Mouse (Mus musculus) liver, adult 2 months (tissue): ENCODE results near the gene Smarce1. TPM values are rescaled to one million over a fixed set of nuclear protein-coding genes. Genes with fewer than 3 reads are reported as not detected.
"Not testable (repeated sequence)": the region's sequence is repeated elsewhere in the genome, so short reads cannot be mapped to it uniquely, and the experiment has no call there.

ENCODE experiments used
- DNase-seq: peaks from one replicate; pipeline ENCODE4 v3.0.0-alpha.2; 2011; ENCODE audit warnings: low read depth, low spot score; ENCODE audit errors: extremely low read depth
- H3K27ac ChIP-seq: fragments of 200-500 bp; replicated peaks from 2 replicates; pipeline ENCODE4 v1.5.1; 2012; ENCODE audit warnings: low read depth, mild to moderate bottlenecking, control low read depth, inconsistent platforms, low read length; ENCODE audit not compliant: insufficient read depth
- H3K27me3 ChIP-seq: fragments of 200-500 bp; 2 replicates; pipeline ENCODE4 v1.6.1; 2012; ENCODE audit warnings: mild to moderate bottlenecking, moderate library complexity, low read length, inconsistent platforms; ENCODE audit not compliant: control insufficient read depth, insufficient read depth
- H3K36me3 ChIP-seq: fragments of 200-500 bp; 2 replicates; pipeline ENCODE4 v1.6.1; 2012; ENCODE audit warnings: low read length, inconsistent platforms; ENCODE audit not compliant: control insufficient read depth, insufficient read depth
- H3K4me1 ChIP-seq: fragments of 200-500 bp; 2 replicates; pipeline ENCODE4 v1.6.1; 2011; ENCODE audit warnings: low read length; ENCODE audit not compliant: control insufficient read depth, insufficient read depth
- H3K4me3 ChIP-seq: fragments of 200-500 bp; 2 replicates; pipeline ENCODE4 v1.5.1; 2011; ENCODE audit warnings: low read depth, mild to moderate bottlenecking, control low read depth, low read length, moderate library complexity; ENCODE audit not compliant: insufficient read depth
- H3K79me2 ChIP-seq: fragments of 200-500 bp; 2 replicates; pipeline ENCODE4 v1.6.1; 2012; ENCODE audit warnings: inconsistent platforms, mild to moderate bottlenecking, low read length, moderate library complexity; ENCODE audit not compliant: control insufficient read depth, insufficient read depth
- H3K9ac ChIP-seq: fragments of 200-500 bp; 2 replicates; pipeline ENCODE4 v1.6.1; 2012; ENCODE audit warnings: low read depth, mild to moderate bottlenecking, control low read depth, inconsistent platforms, low read length
- CTCF ChIP-seq: fragments of 200-500 bp; IDR thresholded peaks from 2 replicates; pipeline ENCODE4 v1.5.1; 2011; ENCODE audit warnings: low read depth, low read length, control low read depth
- POLR2A ChIP-seq: fragments of 200-500 bp; IDR thresholded peaks from 2 replicates; pipeline ENCODE4 v1.6.1; 2011; ENCODE audit warnings: low read length, control low read depth; ENCODE audit not compliant: insufficient read depth; ENCODE audit errors: extremely low read depth
- WGBS: fragments of 180-500 bp; shearing (Covaris S2); methylation state at CpG from one replicate; pipeline ENCODE4 v1.1.7; 2018; 5-methylcytosine and 5-hydroxymethylcytosine counted together
- polyA plus RNA-seq: library from polyadenylated mRNA; depleted of rRNA; stranded (reverse); fragments of >200 nt; gene quantifications from 2 replicates; pipeline ENCODE4 v1.2.3, GENCODE M21; 2012
- total RNA-seq: library from RNA; depleted of rRNA; stranded (reverse); fragments of >200 nt; gene quantifications from 2 replicates; pipeline ENCODE4 v1.2.3, GENCODE M21; 2014

Gene Smarce1
- total and polyA plus RNA-seq, 2 experiments, result 8.7 to 35.9 TPM

GRCm38 (mm10) chr11:99250666-99251065 is 19.8 kb upstream of the Smarce1 start:
- no peak overlapping the region for H3K9ac ChIP-seq
- no peak for DNase-seq
- no peaks in the 10 kb centered on the region for H3K27me3 ChIP-seq
- no peaks in the 10 kb centered on the region; the same call in 1 of the 2 replicates for H3K4me1 ChIP-seq
- no peaks in the 10 kb centered on the region for H3K36me3 ChIP-seq
- no peaks in the 10 kb centered on the region for H3K79me2 ChIP-seq
- TF ChIP-seq CTCF (no peak), POLR2A (no peak)
- no peak overlapping the region for H3K4me3 ChIP-seq
- 61% methylated on average over 3 of the region's 3 CpGs for WGBS
- no peak overlapping the region for H3K27ac ChIP-seq

- DNase-seq, result no peak
- Histone ChIP-seq H3K4me1 (no peaks in the 10 kb centered on the region; the same call in 1 of the 2 replicates), H3K9ac (no peak overlapping the region), H3K36me3 (no peaks in the 10 kb centered on the region), H3K79me2 (no peaks in the 10 kb centered on the region), H3K27me3 (no peaks in the 10 kb centered on the region), H3K4me3 (no peak overlapping the region), H3K27ac (no peak overlapping the region)
- TF ChIP-seq POLR2A (no peak), CTCF (no peak)
- WGBS, result 40% methylated on average over 5 of the region's 5 CpGs
These were observed 19.4 kb upstream of the Smarce1 start for GRCm38 (mm10) chr11:99250241-99250640.

- Histone ChIP-seq H3K36me3 (no peaks in the 10 kb centered on the region), H3K9ac (no peak overlapping the region), H3K79me2 (no peaks in the 10 kb centered on the region), H3K27me3 (no peaks in the 10 kb centered on the region), H3K4me3 (no peak overlapping the region), H3K27ac (no peak overlapping the region), H3K4me1 (no peaks in the 10 kb centered on the region; the same call in 1 of the 2 replicates)
- 65% methylated on average over 4 of the region's 4 CpGs for WGBS
- peak; percentile 59 for TF ChIP-seq CTCF
- TF ChIP-seq POLR2A, result no peak
- DNase-seq, result no peak
These were observed 18.3 kb upstream of the Smarce1 start for GRCm38 (mm10) chr11:99249115-99249514.

DNA sequence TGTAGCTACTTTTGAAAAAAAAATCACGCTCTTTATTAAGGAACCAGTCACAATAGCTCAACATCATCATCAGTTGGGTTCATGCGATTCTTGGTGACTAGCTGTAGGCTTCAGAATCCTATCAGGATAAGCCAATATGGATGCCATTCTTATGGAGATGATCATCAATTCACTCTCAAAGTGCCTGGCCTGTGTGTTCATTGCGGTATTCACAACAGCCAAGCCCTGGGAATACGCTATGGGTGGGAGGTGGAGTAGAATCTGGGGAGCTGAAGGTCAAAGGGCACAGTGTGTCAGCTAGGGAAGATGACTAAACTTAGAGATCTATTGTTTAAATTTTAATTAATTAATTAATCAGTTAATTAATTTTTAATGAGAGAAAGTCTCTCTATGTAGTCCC is 17.1 kb upstream of the Smarce1 start:
- H3K4me1 ChIP-seq, result peaks cover 5% of the 10 kb centered on the region
- no peak for DNase-seq
- no peak overlapping the region for H3K4me3 ChIP-seq
- no peak overlapping the region for H3K27ac ChIP-seq
- no peaks in the 10 kb centered on the region for H3K79me2 ChIP-seq
- H3K27me3 ChIP-seq, result no peaks in the 10 kb centered on the region
- TF ChIP-seq CTCF (no peak), POLR2A (no peak)
- no peaks in the 10 kb centered on the region for H3K36me3 ChIP-seq
- WGBS, result 96% methylated on average over 4 of the region's 4 CpGs
- H3K9ac ChIP-seq, result no peak overlapping the region

- H3K27me3 ChIP-seq, H3K79me2 ChIP-seq, H3K9ac ChIP-seq, H3K4me1 ChIP-seq, H3K36me3 ChIP-seq, H3K27ac ChIP-seq, DNase-seq, H3K4me3 ChIP-seq: not testable (repeated sequence)
- WGBS, result 57% methylated on average over 3 of the region's 3 CpGs
These were observed 13.7 kb upstream of the Smarce1 start for GRCm38 (mm10) chr11:99244519-99244918.

- 4% methylated on average over 17 of the region's 17 CpGs for WGBS
- peak within 1 kb of the TSS; percentile 36 for H3K4me3 ChIP-seq
- no peak within 1 kb of the TSS for H3K27ac ChIP-seq
- H3K79me2 ChIP-seq, result no peaks in the 10 kb centered on the region
- peaks cover 5% of the 10 kb centered on the region for H3K4me1 ChIP-seq
- no peaks in the 10 kb centered on the region for H3K27me3 ChIP-seq
- no peaks in the 10 kb centered on the region for H3K36me3 ChIP-seq
- no peak within 1 kb of the TSS for H3K9ac ChIP-seq
- no peak for TF ChIP-seq CTCF
- TF ChIP-seq POLR2A, result no peak
- DNase-seq, result no peak
These were observed 13.1 kb upstream of the Smarce1 start, which contains the start of gene Krt222 for GRCm38 (mm10) chr11:99243820-99244374. Gene Krt222 (minus strand): TSS chr11:99244085.
